Mouse (Mus musculus): ENCODE results near the gene Schip1.

DNA sequence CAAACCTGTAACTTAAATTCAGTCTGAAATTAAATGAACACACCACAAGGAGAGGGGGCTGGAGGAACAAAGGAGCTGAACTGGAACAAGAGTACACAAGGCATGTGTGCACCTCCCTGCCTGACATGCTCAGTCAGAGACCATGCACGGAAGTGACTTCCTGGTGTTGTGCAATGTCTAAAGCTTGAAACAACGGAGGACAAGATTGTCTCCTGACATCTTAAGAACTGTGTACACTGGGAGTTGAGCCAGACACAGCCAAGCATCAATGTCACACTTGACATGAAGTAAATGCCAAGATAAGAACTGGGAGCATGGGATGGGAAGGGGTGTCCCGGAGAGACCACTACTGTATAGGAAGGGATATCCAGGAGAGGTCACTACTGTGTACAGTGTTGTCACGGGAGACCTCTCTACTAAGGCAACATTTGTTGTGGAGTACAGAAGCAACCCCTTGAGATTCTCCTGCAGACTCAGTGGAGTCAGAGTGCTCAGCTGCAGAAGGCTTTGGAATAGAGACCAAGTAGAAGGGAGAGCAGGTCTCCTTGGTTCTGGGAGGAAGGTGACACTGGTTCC is 490.6 kb downstream of the Schip1 start:
- TF ChIP-seq CTCF (IDR thresholded peaks at IDR 0.05; ENCODE audit: low read depth) = no peak
- TF ChIP-seq EP300 (optimal IDR thresholded peaks at IDR 0.05) = no peak

All from stomach, postnatal 0 days (tissue).